Mouse (Mus musculus): ENCODE measurements around the gene Gpr141. TPM values are rescaled to one million over a fixed set of nuclear protein-coding genes. Genes with fewer than 3 reads are reported as not detected.

The Gpr141 gene
- polyA plus RNA-seq (2012; rRNA removed): 0.17 and 0.22 TPM in 2 replicates

GRCm38 (mm10) chr13:19824071-19824470 is at the start of gene Gpr141:
Gene Gpr141, minus strand, starts transcription at chr13:19824257.
- Histone ChIP-seq H3K27me3 (ENCODE audit: control insufficient read depth, insufficient read depth, low read length) (no peaks in the 10 kb centered on the region), H3K36me3 (ENCODE audit: control insufficient read depth, insufficient read depth, low read length) (no peaks in the 10 kb centered on the region), H3K27ac (ENCODE audit: control insufficient read depth, insufficient read depth, low read length) (no peak within 1 kb of the TSS), H3K4me1 (replicated peaks; ENCODE audit: control insufficient read depth, insufficient read depth, low read length) (no peaks in the 10 kb centered on the region), H3K4me3 (ENCODE audit: control insufficient read depth, insufficient read depth, low read length) (no peak within 1 kb of the TSS)
- WGBS: 21% methylated on average over 3 of the region's 3 CpGs
- no peak for DNase-seq
- TF ChIP-seq POLR2A (IDR thresholded peaks at IDR 0.05; ENCODE audit: control insufficient read depth, extremely low read depth, insufficient read depth, low read length, poor library complexity) (no peak), CTCF (IDR thresholded peaks at IDR 0.05; ENCODE audit: borderline replicate concordance, control insufficient read depth, extremely low read depth, insufficient read depth, low read length, poor library complexity) (no peak)

GRCm38 (mm10) chr13:19864241-19864640 is 40.2 kb upstream of the Gpr141 start:
- Histone ChIP-seq H3K27ac (ENCODE audit: control insufficient read depth, insufficient read depth, low read length) (no peak overlapping the region), H3K36me3 (ENCODE audit: control insufficient read depth, insufficient read depth, low read length) (no peaks in the 10 kb centered on the region), H3K27me3 (ENCODE audit: control insufficient read depth, insufficient read depth, low read length) (no peaks in the 10 kb centered on the region), H3K4me3 (ENCODE audit: control insufficient read depth, insufficient read depth, low read length) (no peak overlapping the region), H3K4me1 (replicated peaks; ENCODE audit: control insufficient read depth, insufficient read depth, low read length) (no peaks in the 10 kb centered on the region)
- TF ChIP-seq CTCF (IDR thresholded peaks at IDR 0.05; ENCODE audit: borderline replicate concordance, control insufficient read depth, extremely low read depth, insufficient read depth, low read length, poor library complexity) (no peak), POLR2A (IDR thresholded peaks at IDR 0.05; ENCODE audit: control insufficient read depth, extremely low read depth, insufficient read depth, low read length, poor library complexity) (no peak)
- no peak for DNase-seq

- TF ChIP-seq POLR2A (IDR thresholded peaks at IDR 0.05; ENCODE audit: control insufficient read depth, extremely low read depth, insufficient read depth, low read length, poor library complexity): no peak
- TF ChIP-seq CTCF (IDR thresholded peaks at IDR 0.05; ENCODE audit: borderline replicate concordance, control insufficient read depth, extremely low read depth, insufficient read depth, low read length, poor library complexity): no peak
- no peaks in the 10 kb centered on the region for H3K36me3 ChIP-seq (ENCODE audit: control insufficient read depth, insufficient read depth, low read length)
- H3K27ac ChIP-seq (ENCODE audit: control insufficient read depth, insufficient read depth, low read length): no peak overlapping the region
- H3K27me3 ChIP-seq (ENCODE audit: control insufficient read depth, insufficient read depth, low read length): no peaks in the 10 kb centered on the region
- H3K4me3 ChIP-seq (ENCODE audit: control insufficient read depth, insufficient read depth, low read length): no peak overlapping the region
- DNase-seq: no peak
- 12% methylated on average over 9 of the region's 9 CpGs for WGBS
- H3K4me1 ChIP-seq (replicated peaks; ENCODE audit: control insufficient read depth, insufficient read depth, low read length): no peaks in the 10 kb centered on the region
Observed at GRCm38 (mm10) chr13:19854629-19855333, 30.7 kb upstream of the Gpr141 start.

GRCm38 (mm10) chr13:19854049-19854448 is 30.0 kb upstream of the Gpr141 start:
- Histone ChIP-seq H3K27ac (ENCODE audit: control insufficient read depth, insufficient read depth, low read length) (no peak overlapping the region), H3K36me3 (ENCODE audit: control insufficient read depth, insufficient read depth, low read length) (no peaks in the 10 kb centered on the region), H3K4me3 (ENCODE audit: control insufficient read depth, insufficient read depth, low read length) (no peak overlapping the region), H3K27me3 (ENCODE audit: control insufficient read depth, insufficient read depth, low read length) (no peaks in the 10 kb centered on the region), H3K4me1 (replicated peaks; ENCODE audit: control insufficient read depth, insufficient read depth, low read length) (no peaks in the 10 kb centered on the region)
- DNase-seq: no peak
- 5% methylated on average over 2 of the region's 2 CpGs for WGBS
- TF ChIP-seq POLR2A (IDR thresholded peaks at IDR 0.05; ENCODE audit: control insufficient read depth, extremely low read depth, insufficient read depth, low read length, poor library complexity) (no peak), CTCF (IDR thresholded peaks at IDR 0.05; ENCODE audit: borderline replicate concordance, control insufficient read depth, extremely low read depth, insufficient read depth, low read length, poor library complexity) (no peak)

GRCm38 (mm10) chr13:19843448-19843847 is 19.4 kb upstream of the Gpr141 start:
- Histone ChIP-seq H3K27ac (ENCODE audit: control insufficient read depth, insufficient read depth, low read length) (no peak overlapping the region), H3K4me3 (ENCODE audit: control insufficient read depth, insufficient read depth, low read length) (no peak overlapping the region), H3K27me3 (ENCODE audit: control insufficient read depth, insufficient read depth, low read length) (no peaks in the 10 kb centered on the region), H3K36me3 (ENCODE audit: control insufficient read depth, insufficient read depth, low read length) (no peaks in the 10 kb centered on the region), H3K4me1 (replicated peaks; ENCODE audit: control insufficient read depth, insufficient read depth, low read length) (no peaks in the 10 kb centered on the region)
- 69% methylated on average over 2 of the region's 2 CpGs for WGBS
- TF ChIP-seq CTCF (IDR thresholded peaks at IDR 0.05; ENCODE audit: borderline replicate concordance, control insufficient read depth, extremely low read depth, insufficient read depth, low read length, poor library complexity): no peak
- TF ChIP-seq POLR2A (IDR thresholded peaks at IDR 0.05; ENCODE audit: control insufficient read depth, extremely low read depth, insufficient read depth, low read length, poor library complexity): no peak
- DNase-seq: no peak

GRCm38 (mm10) chr13:19842707-19843106 is 18.6 kb upstream of the Gpr141 start:
- no peak for DNase-seq
- 29% methylated on average over 3 of the region's 3 CpGs for WGBS

More at GRCm38 (mm10) chr13:19842707-19843106, 18.6 kb upstream of the Gpr141 start:
- Histone ChIP-seq H3K27me3 (ENCODE audit: control insufficient read depth, insufficient read depth, low read length) (no peaks in the 10 kb centered on the region), H3K4me1 (replicated peaks; ENCODE audit: control insufficient read depth, insufficient read depth, low read length) (no peaks in the 10 kb centered on the region), H3K4me3 (ENCODE audit: control insufficient read depth, insufficient read depth, low read length) (no peak overlapping the region), H3K36me3 (ENCODE audit: control insufficient read depth, insufficient read depth, low read length) (no peaks in the 10 kb centered on the region), H3K27ac (ENCODE audit: control insufficient read depth, insufficient read depth, low read length) (no peak overlapping the region)
- TF ChIP-seq CTCF (IDR thresholded peaks at IDR 0.05; ENCODE audit: borderline replicate concordance, control insufficient read depth, extremely low read depth, insufficient read depth, low read length, poor library complexity) (no peak), POLR2A (IDR thresholded peaks at IDR 0.05; ENCODE audit: control insufficient read depth, extremely low read depth, insufficient read depth, low read length, poor library complexity) (no peak)

Data from thymus, adult 2 months (tissue).